Mouse (Mus musculus) mouse trophoblast stem cell (cell line): ENCODE results near the gene Olfr398.

ENCODE experiments used
- in situ Hi-C, 2 experiments: fragments of 300-500 bp; cut with MseI, MboI; formaldehyde crosslinking; loops; 2 replicates in 1 of 2; 3 replicates in 1 of 2; pipeline ENCODE4 v1.15.1; 2025

The Olfr398 gene

DNA sequence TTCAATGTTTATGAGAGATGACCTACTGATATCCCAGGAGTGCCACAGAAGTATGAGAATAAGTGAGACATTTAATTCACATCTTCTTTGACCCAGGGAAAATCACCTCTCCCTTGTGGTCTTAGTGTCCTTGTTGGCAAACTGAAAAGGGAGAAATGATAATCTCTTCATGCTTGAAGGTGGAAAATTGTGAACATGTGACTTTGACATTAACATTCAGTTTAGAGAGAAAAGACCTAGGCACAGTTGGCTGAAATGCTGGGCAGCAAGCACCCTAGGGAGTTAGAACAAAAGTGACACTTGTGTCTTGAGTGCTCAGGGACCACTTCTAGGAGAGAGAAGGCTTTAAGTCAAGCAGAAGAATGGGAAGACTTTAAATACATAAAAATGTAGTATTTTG, at the start of gene Olfr398:
Gene Olfr398, minus strand, starts transcription at position 101 of the 400 bp plus-strand sequence.
- in situ Hi-C loops, result no loop called here

DNA sequence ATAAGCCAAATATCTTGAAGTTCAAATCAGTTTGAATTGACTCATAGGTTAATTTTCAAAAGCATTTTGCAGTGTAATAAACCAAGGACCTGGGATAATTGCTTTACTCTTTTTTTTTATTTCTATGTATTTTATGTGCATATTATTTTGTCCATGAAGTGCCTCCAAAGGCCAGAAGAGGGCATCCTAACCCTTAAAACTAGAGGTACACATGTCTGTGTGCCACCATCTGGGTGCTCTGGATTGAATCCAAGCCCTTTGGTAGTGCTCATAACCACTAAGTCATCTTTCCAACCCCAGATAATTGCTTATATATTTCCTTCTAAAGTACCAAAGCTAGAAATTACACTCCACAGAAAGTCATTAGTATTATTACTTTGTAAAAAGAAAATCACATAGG, 2.9 kb upstream of the Olfr398 start:
- in situ Hi-C loops, result no loop called here

DNA sequence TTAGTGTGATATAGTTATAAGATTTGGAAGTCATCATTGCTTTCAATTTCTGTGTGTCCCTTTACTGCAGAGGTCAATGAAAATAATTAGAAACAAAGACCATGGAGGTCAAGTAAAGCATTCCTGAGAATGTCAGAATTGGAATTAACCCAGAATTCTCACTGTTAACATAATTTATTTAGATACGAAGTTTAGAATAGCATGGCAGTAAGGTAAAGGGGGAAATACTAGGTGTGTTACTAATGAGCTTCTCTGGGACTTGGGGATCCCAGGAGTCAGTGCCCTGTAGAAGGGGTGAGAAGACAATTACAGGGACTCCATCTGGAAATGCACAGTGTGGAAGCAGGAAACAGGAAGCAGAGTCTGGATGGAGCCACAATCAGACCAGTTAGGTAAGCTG, 29.7 kb downstream of the Olfr398 start, which contains the start of gene Olfr397:
Gene Olfr397, plus strand, starts transcription at position 301 of the 400 bp plus-strand sequence.
- in situ Hi-C loops, result no loop called here

DNA sequence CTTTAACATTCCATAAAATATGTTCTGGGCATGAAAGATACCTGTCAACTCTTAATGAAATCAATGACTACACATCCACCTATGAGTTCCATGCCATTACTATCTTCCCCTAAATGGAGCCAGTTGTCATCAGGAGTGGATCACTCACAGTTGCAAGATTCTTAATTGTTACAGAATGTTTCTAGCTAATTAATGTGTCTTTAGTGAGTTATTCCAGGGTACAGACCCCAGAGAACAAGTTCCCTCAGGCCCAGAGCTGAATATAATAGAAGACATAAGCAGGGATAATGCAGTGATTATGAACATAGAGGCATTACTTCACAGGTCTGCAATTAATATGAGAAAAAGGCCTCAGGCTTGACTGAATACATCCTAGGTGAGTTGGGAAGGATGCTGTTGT, 53.8 kb downstream of the Olfr398 start, which contains the start of gene Olfr23:
Gene Olfr23, plus strand, starts transcription at position 301 of the 400 bp plus-strand sequence.
- in situ Hi-C loops, result no loop called here
